Mouse (Mus musculus) testis, adult 2 months (tissue): Measurements from ENCODE around the gene Atg7. TPM values are rescaled to one million over a fixed set of nuclear protein-coding genes. Genes with fewer than 3 reads are reported as not detected.

Experiments
- H3K27ac ChIP-seq: fragments of 200-500 bp; 2 replicates; pipeline ENCODE4 v1.5.1; 2012; ENCODE audit warnings: low read depth, low read length; ENCODE audit not compliant: control insufficient read depth, insufficient read depth
- H3K27me3 ChIP-seq: fragments of 200-500 bp; 2 replicates; pipeline ENCODE4 v1.6.1; 2012; ENCODE audit warnings: mild to moderate bottlenecking, low read length, moderate library complexity; ENCODE audit not compliant: control insufficient read depth, insufficient read depth
- H3K36me3 ChIP-seq: fragments of 200-500 bp; 2 replicates; pipeline ENCODE4 v1.6.1; 2012; ENCODE audit warnings: mild to moderate bottlenecking, low read length; ENCODE audit not compliant: control insufficient read depth, insufficient read depth
- H3K4me1 ChIP-seq: fragments of 200-500 bp; 2 replicates; pipeline ENCODE4 v1.6.1; 2012; ENCODE audit warnings: low read length; ENCODE audit not compliant: control insufficient read depth, insufficient read depth
- H3K4me3 ChIP-seq: fragments of 200-500 bp; 2 replicates; pipeline ENCODE4 v1.5.1; 2012; ENCODE audit warnings: low read depth, mild to moderate bottlenecking, low read length, moderate library complexity, mixed read lengths; ENCODE audit not compliant: control insufficient read depth
- CTCF ChIP-seq: fragments of 200-500 bp; IDR thresholded peaks from 2 replicates; pipeline ENCODE4 v1.5.1; 2012; ENCODE audit warnings: low read depth, mild to moderate bottlenecking, inconsistent platforms, low read length, moderate library complexity; ENCODE audit not compliant: control insufficient read depth, insufficient read depth, insufficient replicate concordance
- POLR2A ChIP-seq: fragments of 200-500 bp; IDR thresholded peaks from 2 replicates; pipeline ENCODE4 v1.6.1; 2012; ENCODE audit warnings: low read depth, mild to moderate bottlenecking, inconsistent platforms, low read length, moderate library complexity; ENCODE audit not compliant: control insufficient read depth
- polyA plus RNA-seq: library from polyadenylated mRNA; depleted of rRNA; stranded (reverse); fragments of >200 nt; gene quantifications from 2 replicates; pipeline ENCODE4 v1.2.3, GENCODE M21; 2012

The Atg7 gene
- polyA plus RNA-seq, 1 experiment, result 52.0 TPM

- Histone ChIP-seq H3K4me3 (no peak overlapping the region), H3K36me3 (no peaks in the 10 kb centered on the region), H3K27ac (no peak overlapping the region), H3K4me1 (no peaks in the 10 kb centered on the region), H3K27me3 (no peaks in the 10 kb centered on the region)
- TF ChIP-seq CTCF (no peak), POLR2A (no peak)
Observed at GRCm38 (mm10) chr6:114787606-114788005, 144.7 kb downstream of the Atg7 start.

DNA sequence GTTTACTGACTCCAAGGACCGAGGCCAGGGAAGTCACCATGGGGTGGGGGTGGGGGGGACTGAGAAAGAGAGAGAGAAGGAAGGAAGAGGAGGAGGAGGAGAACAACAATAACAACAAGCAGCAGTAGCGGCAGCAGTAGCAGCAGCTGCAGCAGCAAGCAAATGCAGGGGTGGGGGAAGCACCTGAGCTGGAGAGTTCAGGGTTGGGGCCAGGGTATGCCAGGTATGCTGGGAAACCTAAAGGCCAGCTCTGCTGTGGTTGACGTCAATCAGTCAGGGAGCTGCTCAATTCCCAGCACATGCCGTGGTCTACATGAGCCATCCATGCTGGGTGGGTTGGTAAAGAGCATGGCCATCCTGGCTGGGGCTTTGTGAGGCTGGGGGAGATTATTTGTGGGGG is 145.8 kb downstream of the Atg7 start:
- TF ChIP-seq CTCF (no peak), POLR2A (no peak)
- Histone ChIP-seq H3K27me3 (no peaks in the 10 kb centered on the region), H3K4me1 (no peaks in the 10 kb centered on the region), H3K4me3 (no peak overlapping the region), H3K36me3 (no peaks in the 10 kb centered on the region), H3K27ac (no peak overlapping the region)

GRCm38 (mm10) chr6:114790084-114790483 is 147.2 kb downstream of the Atg7 start:
- H3K4me1 ChIP-seq, result no peaks in the 10 kb centered on the region
- H3K4me3 ChIP-seq, result no peak overlapping the region
- no peak for TF ChIP-seq CTCF
- no peak for TF ChIP-seq POLR2A
- H3K27ac ChIP-seq, result no peak overlapping the region
- H3K27me3 ChIP-seq, result no peaks in the 10 kb centered on the region
- no peaks in the 10 kb centered on the region for H3K36me3 ChIP-seq

DNA sequence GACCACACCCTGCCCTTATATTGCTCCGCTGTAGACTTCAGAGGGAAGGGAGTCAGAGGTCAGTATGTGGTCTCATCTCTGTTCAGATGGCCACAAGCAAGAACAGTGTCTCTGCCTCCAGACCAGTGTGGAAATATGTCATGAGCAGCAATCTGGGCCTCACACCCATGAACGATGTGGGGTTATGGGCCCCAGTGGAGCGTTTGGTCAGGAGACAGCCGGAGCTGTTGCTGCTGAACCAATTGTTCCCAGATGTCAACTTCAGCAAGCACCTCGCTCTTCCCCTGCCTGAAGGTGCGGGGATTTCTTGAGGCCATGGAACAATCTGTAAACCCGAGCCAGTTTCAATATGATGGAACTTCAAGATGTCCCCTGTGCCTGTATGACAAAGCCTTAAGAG is 148.0 kb downstream of the Atg7 start:
- no peak for TF ChIP-seq CTCF
- Histone ChIP-seq H3K4me1 (no peaks in the 10 kb centered on the region), H3K4me3 (no peak overlapping the region), H3K27ac (no peak overlapping the region), H3K36me3 (no peaks in the 10 kb centered on the region), H3K27me3 (no peaks in the 10 kb centered on the region)

- TF ChIP-seq POLR2A (no peak), CTCF (no peak)
- no peaks in the 10 kb centered on the region for H3K36me3 ChIP-seq
- no peaks in the 10 kb centered on the region for H3K27me3 ChIP-seq
- no peak overlapping the region for H3K27ac ChIP-seq
- H3K4me1 ChIP-seq, result no peaks in the 10 kb centered on the region
- H3K4me3 ChIP-seq, result no peak overlapping the region
Observed at GRCm38 (mm10) chr6:114791846-114792245, 148.9 kb downstream of the Atg7 start.

GRCm38 (mm10) chr6:114794706-114795105 is 151.8 kb downstream of the Atg7 start:
- H3K36me3 ChIP-seq, result no peaks in the 10 kb centered on the region
- no peaks in the 10 kb centered on the region for H3K27me3 ChIP-seq
- TF ChIP-seq CTCF (no peak), POLR2A (no peak)
- H3K4me3 ChIP-seq, result no peak overlapping the region
- H3K4me1 ChIP-seq, result no peaks in the 10 kb centered on the region
- H3K27ac ChIP-seq, result no peak overlapping the region

- no peaks in the 10 kb centered on the region for H3K36me3 ChIP-seq
- no peak overlapping the region for H3K27ac ChIP-seq
- H3K27me3 ChIP-seq, result no peaks in the 10 kb centered on the region
- no peaks in the 10 kb centered on the region for H3K4me1 ChIP-seq
- TF ChIP-seq POLR2A, result no peak
- no peak for TF ChIP-seq CTCF
- H3K4me3 ChIP-seq, result no peak overlapping the region
Observed at GRCm38 (mm10) chr6:114795706-114796325, 152.9 kb downstream of the Atg7 start.

DNA sequence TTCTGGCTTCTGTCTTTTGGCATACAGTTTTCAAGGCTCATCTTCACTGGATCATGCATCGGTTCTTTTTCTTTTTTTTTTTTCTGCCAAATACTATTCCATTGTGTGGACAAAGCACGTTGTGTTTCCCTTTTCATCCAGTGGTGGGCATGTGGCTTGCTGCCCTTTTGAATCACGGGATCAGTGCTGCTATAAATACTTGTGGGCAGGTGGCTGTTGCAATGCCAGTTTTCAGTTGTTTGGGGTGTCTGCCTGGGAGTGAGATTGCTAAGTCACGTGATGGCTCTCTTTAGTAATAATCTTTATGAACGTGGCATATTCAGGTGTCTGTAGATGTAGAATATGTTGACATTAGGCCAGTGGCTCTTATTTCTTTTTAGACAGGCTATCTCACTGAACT is 155.0 kb downstream of the Atg7 start:
- H3K4me3 ChIP-seq, result no peak overlapping the region
- H3K27me3 ChIP-seq, result no peaks in the 10 kb centered on the region
- TF ChIP-seq POLR2A (no peak), CTCF (no peak)
- H3K4me1 ChIP-seq, result no peaks in the 10 kb centered on the region
- no peaks in the 10 kb centered on the region for H3K36me3 ChIP-seq
- no peak overlapping the region for H3K27ac ChIP-seq
